Mouse (Mus musculus) lung, postnatal 0 days (tissue): ENCODE measurements around the gene Specc1. TPM values are rescaled to one million over a fixed set of nuclear protein-coding genes. Genes with fewer than 3 reads are reported as not detected.

Experiments used
- ATAC-seq: fragments of 200-750 bp; cut with Nextera tagmentation; 2 replicates; pipeline ENCODE4 v1.8.0; 2017; ENCODE audit warnings: moderate library complexity
- DNase-seq: peaks from one replicate; pipeline ENCODE4 v3.0.0-alpha.2; 2016; ENCODE audit warnings: low spot score
- H3K27ac ChIP-seq: fragments of 300-500 bp; sonication (generic); 2 replicates; pipeline ENCODE4 v1.5.1; 2014; ENCODE audit warnings: antibody characterized with exemption, mild to moderate bottlenecking, low read length, mixed read lengths
- H3K27me3 ChIP-seq: fragments of 300-500 bp; sonication (generic); replicated peaks from 2 replicates; pipeline ENCODE4 v1.6.1; 2014; ENCODE audit warnings: low read length, mixed read lengths; ENCODE audit not compliant: insufficient read depth
- H3K36me3 ChIP-seq: fragments of 300-500 bp; sonication (generic); 2 replicates; pipeline ENCODE4 v1.6.1; 2014; ENCODE audit warnings: low read length, mixed read lengths; ENCODE audit not compliant: insufficient read depth
- H3K4me1 ChIP-seq: fragments of 300-500 bp; sonication (generic); 2 replicates; pipeline ENCODE4 v1.6.1; 2014; ENCODE audit warnings: antibody characterized with exemption, low read depth, low read length, mixed read lengths; ENCODE audit not compliant: insufficient read depth
- H3K4me2 ChIP-seq: fragments of 300-500 bp; sonication (generic); replicated peaks from 2 replicates; pipeline ENCODE4 v1.6.1; 2014; ENCODE audit warnings: low read depth, mild to moderate bottlenecking, low read length, moderate library complexity, mixed read lengths
- H3K4me3 ChIP-seq: fragments of 300-500 bp; sonication (generic); 2 replicates; pipeline ENCODE4 v1.5.1; 2014; ENCODE audit warnings: low read depth, low read length
- H3K9ac ChIP-seq: fragments of 300-500 bp; sonication (generic); replicated peaks from 2 replicates; pipeline ENCODE4 v1.6.1; 2014; ENCODE audit warnings: low read depth, mild to moderate bottlenecking
- H3K9me3 ChIP-seq: fragments of 300-500 bp; sonication (generic); 2 replicates; pipeline ENCODE4 v1.6.1; 2016; ENCODE audit warnings: low read length, mixed read lengths
- CTCF ChIP-seq: IDR thresholded peaks from 2 replicates; pipeline ENCODE4 v1.5.1; 2016; ENCODE audit warnings: antibody characterized with exemption, mild to moderate bottlenecking
- EP300 ChIP-seq: IDR thresholded peaks from 2 replicates; pipeline ENCODE4 v1.6.1; 2016; ENCODE audit warnings: antibody characterized with exemption, mild to moderate bottlenecking, control low read depth
- WGBS: fragments of 180-500 bp; shearing (Covaris S2); extraction: QIAGEN DNeasy Blood & Tissue Kit; methylation state at CpG from one replicate; pipeline ENCODE4 v1.1.7; 2014; 5-methylcytosine and 5-hydroxymethylcytosine counted together
- polyA plus RNA-seq: library from polyadenylated mRNA; unstranded; fragments of >200 nt; fragmentation: Nextera tagmentation; extraction: Ambion mirVana; gene quantifications from 2 replicates; pipeline ENCODE4 v1.2.1, GENCODE M21; 2015

Specc1 gene
- polyA plus RNA-seq, 1 experiment from 2014 or later = 14.7 TPM

DNA sequence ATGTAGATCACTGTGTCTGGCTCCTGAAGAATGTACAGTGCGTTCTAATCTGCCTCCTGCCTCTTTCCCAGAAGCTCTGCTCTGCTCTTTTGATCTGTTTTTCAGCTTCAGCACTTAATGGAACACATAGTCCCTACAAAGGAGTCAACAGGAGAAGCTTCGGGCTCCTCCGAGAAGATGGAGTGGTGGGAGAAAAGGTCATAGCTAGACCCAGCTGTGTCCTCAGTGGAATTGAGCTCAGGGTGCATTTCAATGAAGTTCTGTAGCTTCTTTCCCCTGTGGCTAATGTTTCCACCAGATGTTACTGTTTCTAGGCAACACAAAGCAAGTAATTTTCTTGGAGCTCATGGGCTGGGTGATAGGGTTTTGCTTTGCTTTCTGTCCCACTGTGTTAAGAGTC is 236.6 kb downstream of the Specc1 start:
- 75% methylated on average over 3 of the region's 3 CpGs for WGBS
- Histone ChIP-seq H3K27ac (no peak overlapping the region), H3K9me3 (no peaks in the 10 kb centered on the region), H3K9ac (no peak overlapping the region), H3K36me3 (no peaks in the 10 kb centered on the region), H3K4me2 (no peak overlapping the region), H3K4me3 (no peak overlapping the region), H3K4me1 (no peaks in the 10 kb centered on the region), H3K27me3 (no peaks in the 10 kb centered on the region)
- no peak for DNase-seq
- no peak for TF ChIP-seq CTCF
- TF ChIP-seq EP300 = no peak
- ATAC-seq = no peak

DNA sequence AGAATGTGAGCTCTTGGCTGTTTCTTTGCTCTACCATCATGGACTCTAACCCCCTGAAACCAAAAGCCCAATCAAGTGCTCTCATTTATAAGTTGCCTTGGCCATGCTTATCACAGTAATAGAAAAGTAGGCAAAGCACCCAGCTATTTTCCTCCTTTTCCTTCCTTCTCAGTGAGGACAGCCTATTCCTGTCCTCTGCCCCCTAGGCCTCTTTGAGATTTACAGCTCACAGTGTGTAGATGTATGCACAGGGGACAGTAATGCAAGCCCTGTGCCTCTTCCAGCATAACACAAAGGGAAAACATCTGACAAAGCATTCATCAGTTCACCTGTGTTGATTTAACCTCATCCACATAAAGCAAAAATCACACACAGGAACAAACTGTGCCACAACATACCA is 237.7 kb downstream of the Specc1 start:
- Histone ChIP-seq H3K9me3 (no peaks in the 10 kb centered on the region), H3K4me3 (no peak overlapping the region), H3K4me1 (no peaks in the 10 kb centered on the region), H3K36me3 (no peaks in the 10 kb centered on the region), H3K9ac (no peak overlapping the region), H3K4me2 (no peak overlapping the region), H3K27me3 (no peaks in the 10 kb centered on the region), H3K27ac (no peak overlapping the region)
- DNase-seq = no peak
- TF ChIP-seq EP300 = no peak
- TF ChIP-seq CTCF = no peak
- ATAC-seq = no peak

DNA sequence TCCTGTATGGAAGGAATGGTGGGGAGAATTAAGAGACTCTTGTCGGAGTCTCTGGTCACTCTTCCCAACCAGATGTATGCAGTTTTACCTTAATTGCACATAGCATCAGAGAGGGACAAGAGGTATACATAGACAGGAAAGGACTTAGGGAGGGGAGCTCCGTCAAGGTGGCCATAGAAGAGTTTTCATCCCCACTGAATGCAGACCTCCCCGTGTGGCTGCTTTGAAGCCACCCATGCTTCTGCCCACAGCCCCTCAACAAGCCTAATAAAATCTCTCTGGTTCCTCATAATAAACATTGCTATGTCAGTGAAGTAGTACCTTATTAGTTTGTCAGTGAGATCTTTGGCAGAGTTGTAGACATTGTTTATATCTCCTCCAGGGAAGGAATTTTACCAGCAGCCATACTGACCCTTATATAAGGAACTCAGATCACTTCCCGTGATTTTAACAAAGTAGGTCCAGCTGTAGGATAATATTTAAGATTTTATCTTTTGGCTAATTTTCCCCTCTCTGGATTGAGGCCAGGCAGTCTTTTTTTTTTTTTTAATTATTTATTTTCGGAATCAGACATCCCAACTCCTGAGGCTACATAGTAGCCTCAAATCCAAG is 244.4 kb downstream of the Specc1 start:
- WGBS = 36% methylated on average over 5 of the region's 5 CpGs

DNA sequence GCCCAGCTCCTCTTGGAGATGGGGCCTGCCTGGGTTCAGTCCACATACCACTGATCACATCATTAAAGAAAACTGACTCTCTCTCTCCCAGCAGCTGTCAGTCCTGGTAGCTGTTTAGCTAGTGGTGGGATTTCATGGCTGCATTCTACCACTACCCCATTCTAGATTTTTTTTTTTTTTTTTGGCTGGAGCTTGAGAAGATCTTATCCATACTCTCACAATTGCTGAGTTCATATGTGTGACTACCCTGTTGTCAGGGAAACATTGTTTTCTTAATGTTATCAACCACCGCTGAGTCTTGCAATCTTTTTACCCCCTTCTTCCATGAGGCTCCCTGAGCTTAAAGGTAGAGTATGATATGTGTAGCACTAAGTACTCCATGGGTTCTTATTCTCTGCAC is 246.1 kb downstream of the Specc1 start:
- no peaks in the 10 kb centered on the region for H3K27me3 ChIP-seq
- no peaks in the 10 kb centered on the region for H3K36me3 ChIP-seq
- no peaks in the 10 kb centered on the region for H3K9me3 ChIP-seq
- ATAC-seq (no peak), DNase-seq (no peak)
- no peak overlapping the region for H3K4me3 ChIP-seq
- no peak overlapping the region for H3K4me2 ChIP-seq
- 69% methylated on average over 1 of the region's 1 CpGs for WGBS
- H3K4me1 ChIP-seq = 0 out of 2 replicates have a peak, but pooled peaks cover 5% of the 10 kb centered on the region
- TF ChIP-seq CTCF (no peak), EP300 (no peak)
- H3K9ac ChIP-seq = no peak overlapping the region
- no peak overlapping the region for H3K27ac ChIP-seq

More for the DNA sequence above, 244.4 kb downstream of the Specc1 start:
- H3K36me3 ChIP-seq = no peaks in the 10 kb centered on the region
- no peaks in the 10 kb centered on the region for H3K9me3 ChIP-seq
- H3K4me3 ChIP-seq = no peak overlapping the region
- no peak overlapping the region for H3K9ac ChIP-seq
- 0 out of 2 replicates have a peak, but pooled peaks cover 5% of the 10 kb centered on the region for H3K4me1 ChIP-seq
- ATAC-seq = no peak
- no peak overlapping the region for H3K4me2 ChIP-seq
- DNase-seq = no peak
- TF ChIP-seq CTCF = no peak
- no peak for TF ChIP-seq EP300
- H3K27ac ChIP-seq = no peak overlapping the region
- H3K27me3 ChIP-seq = no peaks in the 10 kb centered on the region

DNA sequence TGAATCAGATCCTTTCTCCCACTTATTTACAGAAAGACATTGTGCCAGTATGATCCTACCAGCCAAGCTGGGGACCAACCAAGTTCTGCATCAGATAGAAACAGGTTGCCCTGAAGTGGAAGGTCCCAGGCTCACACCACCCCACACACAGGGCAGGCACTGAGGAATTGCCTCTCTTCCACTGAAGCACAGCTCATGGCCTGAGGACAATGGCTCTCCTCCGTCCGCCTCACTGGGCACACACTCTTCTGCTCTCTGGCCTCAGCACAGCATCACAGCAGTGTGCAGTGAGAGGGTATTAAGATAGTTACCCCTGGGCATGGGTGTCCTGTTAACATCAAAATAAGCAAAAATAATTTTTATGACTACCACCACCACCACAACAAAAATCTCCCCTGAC is 252.5 kb downstream of the Specc1 start:
- Histone ChIP-seq H3K4me1 (peaks cover 3% of the 10 kb centered on the region; the same call in 1 of the 2 replicates), H3K9ac (no peak overlapping the region), H3K4me2 (no peak overlapping the region), H3K9me3 (no peaks in the 10 kb centered on the region), H3K36me3 (no peaks in the 10 kb centered on the region), H3K27ac (peak overlapping the region; percentile 14; the same call in 1 of the 2 replicates), H3K4me3 (no peak overlapping the region), H3K27me3 (no peaks in the 10 kb centered on the region)
- TF ChIP-seq EP300 = no peak
- TF ChIP-seq CTCF = no peak
- DNase-seq = no peak
- no peak for ATAC-seq
- 77% methylated on average over 2 of the region's 2 CpGs for WGBS

DNA sequence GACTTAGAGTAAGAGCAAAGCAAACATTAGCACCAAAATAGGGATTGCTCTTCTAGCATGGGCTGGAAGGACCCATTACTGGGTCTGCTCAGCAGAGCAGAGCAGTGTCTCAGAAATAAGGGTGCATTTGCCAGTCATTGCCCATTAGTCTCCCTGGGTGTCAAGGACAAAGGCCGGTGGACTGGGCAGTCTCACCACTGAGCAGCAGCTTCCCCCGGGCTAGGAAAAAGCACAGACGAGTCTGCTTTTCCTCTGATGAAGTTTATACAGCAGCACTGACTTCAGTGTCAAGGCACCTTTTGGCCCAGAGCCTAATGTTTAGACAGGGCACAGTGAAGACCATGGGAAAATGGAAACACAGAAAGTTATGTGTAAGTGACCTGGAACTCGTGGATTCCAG is 253.3 kb downstream of the Specc1 start:
- ATAC-seq = no peak
- no peak overlapping the region for H3K9ac ChIP-seq
- 35% methylated on average over 4 of the region's 4 CpGs for WGBS
- no peaks in the 10 kb centered on the region for H3K27me3 ChIP-seq
- peaks cover 3% of the 10 kb centered on the region; the same call in 1 of the 2 replicates for H3K4me1 ChIP-seq
- no peak overlapping the region for H3K27ac ChIP-seq
- H3K9me3 ChIP-seq = no peaks in the 10 kb centered on the region
- H3K4me2 ChIP-seq = no peak overlapping the region
- no peak overlapping the region for H3K4me3 ChIP-seq
- H3K36me3 ChIP-seq = no peaks in the 10 kb centered on the region
- DNase-seq = no peak
- TF ChIP-seq CTCF (no peak), EP300 (no peak)
